Mouse (Mus musculus): ENCODE measurements around the gene Prickle4.

DNA sequence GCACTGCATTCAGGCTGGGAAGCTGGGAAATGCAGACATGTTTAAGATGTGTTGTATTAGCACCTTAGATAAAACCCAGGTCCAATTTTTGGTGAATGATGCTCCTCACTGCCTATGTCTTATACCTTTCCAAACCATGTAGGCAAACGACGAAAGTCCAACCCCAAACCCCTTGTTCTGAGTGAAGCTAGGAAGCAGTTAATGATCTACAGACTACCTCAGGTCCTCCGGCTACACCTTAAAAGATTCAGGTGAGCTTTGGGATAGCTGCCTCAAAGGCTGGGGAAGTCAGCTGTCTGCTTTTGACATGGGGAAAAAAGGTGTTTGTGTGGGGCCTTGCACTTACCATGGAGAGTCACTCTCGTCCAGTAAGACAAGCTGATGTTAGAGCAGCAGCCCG lies 15.8 kb downstream of the Prickle4 start:
- TF ChIP-seq POLR2A (IDR thresholded peaks at IDR 0.05; ENCODE audit: control insufficient read depth, extremely low read depth, insufficient read depth, low read length, poor library complexity): no peak
- TF ChIP-seq CTCF (IDR thresholded peaks at IDR 0.05; ENCODE audit: borderline replicate concordance, control insufficient read depth, extremely low read depth, insufficient read depth, low read length, poor library complexity): no peak
